Mouse (Mus musculus): ENCODE data around the gene Auh.

DNA sequence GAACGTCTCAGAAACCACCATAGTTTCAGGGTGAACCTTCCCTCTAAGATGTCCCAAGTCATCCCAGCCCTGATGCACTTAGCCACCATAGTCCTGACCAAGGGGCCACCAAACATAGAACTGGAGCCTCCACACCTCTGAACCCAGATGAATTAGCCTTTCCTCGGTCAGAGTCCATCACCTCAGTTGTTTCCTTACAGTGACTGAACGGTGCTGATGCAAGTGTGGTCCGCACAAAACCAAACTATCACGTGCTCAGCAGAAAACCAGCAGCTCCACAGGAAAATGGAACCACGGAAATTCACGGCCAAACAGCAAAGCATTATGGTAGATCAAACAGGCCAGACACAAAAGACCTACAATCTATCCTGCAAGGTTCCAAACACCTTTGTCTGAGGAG lies 15.6 kb downstream of the Auh start:
- TF ChIP-seq CTCF (IDR thresholded peaks at IDR 0.05; ENCODE audit: borderline replicate concordance, insufficient read depth, low read length) (no peak), POLR2A (IDR thresholded peaks at IDR 0.05; ENCODE audit: low read depth, low read length) (no peak)

All from embryonic fibroblast, embryonic 13.5 days (primary cell).